Mouse (Mus musculus) kidney, adult 9 months (tissue): Measurements from ENCODE around the gene Gsta3.
"Not testable (repeated sequence)": the region's sequence is repeated elsewhere in the genome, so short reads cannot be mapped to it uniquely, and the experiment has no call there.

Experiments
- DNase-seq: peaks from one replicate; pipeline ENCODE4 v3.0.0; 2022

Gene Gsta3

GRCm38 (mm10) chr1:21253856-21254255 is 13.5 kb downstream of the Gsta3 start:
- no peak for DNase-seq

- no peak for DNase-seq
These were observed 15.4 kb downstream of the Gsta3 start for GRCm38 (mm10) chr1:21255625-21256345.

GRCm38 (mm10) chr1:21256391-21256790 is 16.0 kb downstream of the Gsta3 start:
- DNase-seq = no peak

- DNase-seq = no peak
These were observed 16.5 kb downstream of the Gsta3 start for GRCm38 (mm10) chr1:21256871-21257270.

- DNase-seq = not testable (repeated sequence)
These were observed 19.6 kb downstream of the Gsta3 start for GRCm38 (mm10) chr1:21259981-21260380.

- no peak for DNase-seq
These were observed 22.0 kb downstream of the Gsta3 start for GRCm38 (mm10) chr1:21262401-21262800.

GRCm38 (mm10) chr1:21263986-21264385 is 23.6 kb downstream of the Gsta3 start:
- no peak for DNase-seq

GRCm38 (mm10) chr1:21264747-21265146 is 24.4 kb downstream of the Gsta3 start:
- DNase-seq = no peak

GRCm38 (mm10) chr1:21266766-21267165 is 26.4 kb downstream of the Gsta3 start:
- DNase-seq = no peak

- DNase-seq = not testable (repeated sequence)
These were observed 27.1 kb downstream of the Gsta3 start for GRCm38 (mm10) chr1:21267466-21267865.

- DNase-seq = peak; percentile 77
These were observed 31.1 kb downstream of the Gsta3 start for GRCm38 (mm10) chr1:21271343-21272055.

GRCm38 (mm10) chr1:21272056-21272431 is 31.7 kb downstream of the Gsta3 start:
- DNase-seq = peak; percentile 13

GRCm38 (mm10) chr1:21273091-21273490 is 32.7 kb downstream of the Gsta3 start:
- DNase-seq = no peak

- no peak for DNase-seq
These were observed 34.1 kb downstream of the Gsta3 start for GRCm38 (mm10) chr1:21274437-21275040.

- not testable (repeated sequence) for DNase-seq
These were observed 35.0 kb downstream of the Gsta3 start for GRCm38 (mm10) chr1:21275366-21275765.

- DNase-seq = not testable (repeated sequence)
These were observed 35.8 kb downstream of the Gsta3 start for GRCm38 (mm10) chr1:21276158-21276557.

GRCm38 (mm10) chr1:21280306-21280705 is 39.9 kb downstream of the Gsta3 start:
- no peak for DNase-seq

- DNase-seq = not testable (repeated sequence)
These were observed 44.3 kb downstream of the Gsta3 start for GRCm38 (mm10) chr1:21284644-21285043.

- no peak for DNase-seq
These were observed 51.0 kb downstream of the Gsta3 start for GRCm38 (mm10) chr1:21291394-21291793.

GRCm38 (mm10) chr1:21292590-21292989 is 52.2 kb downstream of the Gsta3 start:
- no peak for DNase-seq

- no peak for DNase-seq
These were observed 55.8 kb downstream of the Gsta3 start for GRCm38 (mm10) chr1:21296169-21296568.

- no peak for DNase-seq
These were observed 57.7 kb downstream of the Gsta3 start for GRCm38 (mm10) chr1:21298114-21298513.

GRCm38 (mm10) chr1:21299826-21300225 is 59.4 kb downstream of the Gsta3 start:
- peak; percentile 71 for DNase-seq

GRCm38 (mm10) chr1:21301686-21302085 is 61.3 kb downstream of the Gsta3 start:
- peak; percentile 63 for DNase-seq
